Comparison of ENCODE assay signal across 9 mouse cellular contexts in genomic region chr12:103995292-103996072, GRCm38 (mm10). TPM values are rescaled to one million over a fixed set of nuclear protein-coding genes. Genes with fewer than 3 reads are reported as not detected.
DNase-seq lines count a peak whose midpoint lies in the region; ATAC-seq and TF ChIP-seq lines count a peak whose summit lies in the region.
"Had no signal": no experiment of that assay in that cellular context is flagged by ENCODE, and none has a peak within 500 bp of the region (broad histone marks: within the 10 kb centered on the region; RNA-seq: fewer than 3 reads in every experiment).

No protein-coding gene starts in this region.

- peak; percentile 38 for DNase-seq in ES-CJ7 (ENCODE audit: low read depth, low spot score)
- peak; percentile 75 for DNase-seq in adipocyte (ENCODE audit: low spot score)
- DNase-seq in heart, postnatal 4 days: peak; percentile 78
- DNase-seq in layer of hippocampus, adult 2 months (ENCODE audit: low spot score in 2 of 2): peak; percentile 76 to 81
- peak; percentile 71 for DNase-seq in lung, postnatal 25 days (ENCODE audit: low spot score)
- peak; percentile 44 for DNase-seq in retina, postnatal 7 days (ENCODE audit: low read depth, low spot score)
- no peak for DNase-seq in yolk sac, embryonic 10.5 days (ENCODE audit: low spot score)

- ATAC-seq in common myeloid progenitor, adult 5-6 weeks (replicated peaks; ENCODE audit: low read depth, poor library complexity, severe bottlenecking): peak; percentile 82

- H3K4me3 ChIP-seq in layer of hippocampus, adult 2 months: no peak overlapping the region

- no peak overlapping the region for H3K27ac ChIP-seq in layer of hippocampus, adult 2 months
- H3K27ac ChIP-seq: macrophage had no signal

- TF ChIP-seq CTCF in layer of hippocampus, adult 2 months (conservative IDR thresholded peaks at IDR 0.05): peak; percentile 78

RNA-seq across cellular contexts. Expression of gene Serpina11, which starts 5.7 kb away (rescaled TPM):
- total RNA-seq in common myeloid progenitor, adult 5-6 weeks (2017): not detected in 2 replicates
- not detected for total RNA-seq in heart, postnatal 4 days (2021)
- not detected for total RNA-seq in layer of hippocampus, adult 2 months (2021)

RNA-seq across cellular contexts. Expression of gene Serpina9, which starts 18.1 kb away (rescaled TPM):
- not detected in 2 replicates for total RNA-seq in common myeloid progenitor, adult 5-6 weeks (2017)
- not detected for total RNA-seq in heart, postnatal 4 days (2021)
- total RNA-seq in layer of hippocampus, adult 2 months (2021): not detected

RNA-seq across cellular contexts. Expression of gene Serpina1e, which starts 36.7 kb away (rescaled TPM):
- total RNA-seq in common myeloid progenitor, adult 5-6 weeks (2017): not detected in 2 replicates
- total RNA-seq in heart, postnatal 4 days (2021): under 1 TPM in 1 of 2 experiments, not detected in 1; 0.41 TPM
- not detected for total RNA-seq in layer of hippocampus, adult 2 months (2021)

RNA-seq across cellular contexts. Expression of gene Serpina12, which starts 48.8 kb away (rescaled TPM):
- 0.05 TPM in 1 of 2 replicates, not detected in the other for total RNA-seq in common myeloid progenitor, adult 5-6 weeks (2017)
- not detected for total RNA-seq in heart, postnatal 4 days (2021)
- under 1 TPM in 1 of 2 experiments, not detected in 1; 0.13 TPM for total RNA-seq in layer of hippocampus, adult 2 months (2021)
